Comparison of ENCODE assay signal across 30 mouse cellular contexts in the genomic region with DNA sequence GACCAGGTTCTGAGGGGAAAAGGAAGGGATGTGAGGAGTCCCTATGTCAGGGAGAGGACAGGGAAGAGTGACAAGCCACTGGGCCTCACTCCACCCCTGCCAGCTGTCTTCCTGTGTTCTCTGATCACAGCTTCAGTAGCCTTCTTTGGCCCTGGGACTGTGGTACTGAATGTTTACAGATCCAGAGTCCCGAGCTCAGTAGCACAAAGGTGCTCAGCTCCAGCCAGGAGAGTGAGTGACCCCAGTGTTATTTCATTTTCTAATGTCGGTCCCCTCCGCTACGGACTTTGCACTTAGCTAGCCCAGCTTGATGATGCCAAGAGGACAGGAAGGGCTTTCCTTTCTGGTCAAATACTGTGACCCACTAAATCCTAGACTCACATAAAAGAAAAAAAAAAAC.
DNase-seq lines count a peak whose midpoint lies in the region; ATAC-seq and TF ChIP-seq lines count a peak whose summit lies in the region.
"Had no signal": no experiment of that assay in that cellular context is flagged by ENCODE, and none has a peak within 500 bp of the region (broad histone marks: within the 10 kb centered on the region; RNA-seq: fewer than 3 reads in every experiment).

No protein-coding gene starts in this region.

- no peaks in the 10 kb centered on the region for H3K27me3 ChIP-seq in intestine, embryonic 15.5 days (replicated peaks)
- H3K27me3 ChIP-seq in intestine, embryonic 16.5 days (replicated peaks; ENCODE audit: control insufficient read depth, insufficient read depth, low read length), result no peaks in the 10 kb centered on the region
- no peaks in the 10 kb centered on the region for H3K27me3 ChIP-seq in liver, adult 2 months (ENCODE audit: control insufficient read depth, insufficient read depth, low read length)
- no peaks in the 10 kb centered on the region for H3K27me3 ChIP-seq in liver, embryonic 14.5 days (ENCODE audit: control insufficient read depth, insufficient read depth, low read length)
- H3K27me3 ChIP-seq in stomach, embryonic 15.5 days (replicated peaks), result no peaks in the 10 kb centered on the region
- H3K27me3 ChIP-seq: embryonic facial prominence, embryonic 15.5 days; forebrain, embryonic 12.5 days; limb, embryonic 13.5 days had no signal

- no peak overlapping the region for H3K4me2 ChIP-seq in intestine, embryonic 15.5 days (replicated peaks)
- no peak overlapping the region for H3K4me2 ChIP-seq in intestine, embryonic 16.5 days (ENCODE audit: low read depth, low read length)
- H3K4me2 ChIP-seq in liver, embryonic 14.5 days (ENCODE audit: low read depth), result no peak overlapping the region
- no peak overlapping the region for H3K4me2 ChIP-seq in stomach, embryonic 15.5 days
- H3K4me2 ChIP-seq: embryonic facial prominence, embryonic 15.5 days; forebrain, embryonic 12.5 days; heart, embryonic 11.5 days; hindbrain, embryonic 12.5 days; limb, embryonic 13.5 days; lung, embryonic 14.5 days had no signal

- no peaks in the 10 kb centered on the region for H3K4me1 ChIP-seq in intestine, embryonic 15.5 days (replicated peaks)
- H3K4me1 ChIP-seq in intestine, embryonic 16.5 days (ENCODE audit: control insufficient read depth, insufficient read depth, low read length), result 0 out of 2 replicates have a peak, but pooled peaks cover 4% of the 10 kb centered on the region
- peaks cover 16% of the 10 kb centered on the region for H3K4me1 ChIP-seq in liver, adult 2 months (ENCODE audit: control insufficient read depth, insufficient read depth, low read length)
- 0 out of 4 replicates have a peak, but pooled peaks cover 0 to 5% of the 10 kb centered on the region in 2 experiments for H3K4me1 ChIP-seq in liver, embryonic 14.5 days (replicated peaks; ENCODE audit: control insufficient read depth in 2 of 2, insufficient read depth in 2 of 2, low read length in 1 of 2)
- H3K4me1 ChIP-seq in stomach, embryonic 15.5 days, result no peaks in the 10 kb centered on the region
- H3K4me1 ChIP-seq: embryonic facial prominence, embryonic 15.5 days; forebrain, embryonic 12.5 days; hindbrain, embryonic 12.5 days; limb, embryonic 13.5 days had no signal

- no peak overlapping the region for H3K4me3 ChIP-seq in intestine, embryonic 15.5 days (replicated peaks)
- H3K4me3 ChIP-seq in intestine, embryonic 16.5 days (ENCODE audit: low read length), result no peak overlapping the region
- no peak overlapping the region for H3K4me3 ChIP-seq in liver, adult 2 months (ENCODE audit: insufficient read depth, low read depth, low read length)
- no peak overlapping the region for H3K4me3 ChIP-seq in liver, embryonic 14.5 days (ENCODE audit: insufficient read depth in 1 of 2, low read depth in 2 of 2, low read length in 2 of 2)
- no peak overlapping the region for H3K4me3 ChIP-seq in stomach, embryonic 15.5 days (replicated peaks)
- H3K4me3 ChIP-seq: embryonic facial prominence, embryonic 10.5 days; embryonic facial prominence, embryonic 15.5 days; forebrain, embryonic 12.5 days; hindbrain, embryonic 12.5 days; left cerebral cortex, adult 2 months; limb, embryonic 13.5 days had no signal

- no peak overlapping the region for H3K27ac ChIP-seq in intestine, embryonic 15.5 days
- H3K27ac ChIP-seq in intestine, embryonic 16.5 days (ENCODE audit: low read length), result no peak overlapping the region
- H3K27ac ChIP-seq in liver, adult 2 months (replicated peaks; ENCODE audit: insufficient read depth, low read depth, low read length), result peak overlapping the region; percentile 84
- no peak overlapping the region for H3K27ac ChIP-seq in liver, embryonic 14.5 days
- 0 out of 2 replicates have a peak overlapping the region, but pooled peaks have one; percentile 3 for H3K27ac ChIP-seq in stomach, embryonic 15.5 days
- H3K27ac ChIP-seq: embryonic facial prominence, embryonic 10.5 days; embryonic facial prominence, embryonic 15.5 days; forebrain, embryonic 12.5 days; hindbrain, embryonic 12.5 days; left cerebral cortex, adult 2 months; limb, embryonic 13.5 days had no signal

- 54% methylated on average over 4 of the region's 4 CpGs for WGBS in intestine, embryonic 15.5 days
- 50% methylated on average over 4 of the region's 4 CpGs for WGBS in intestine, embryonic 16.5 days
- WGBS in liver, adult 2 months, result 14% methylated on average over 4 of the region's 4 CpGs
- WGBS in liver, embryonic 14.5 days (ENCODE audit: insufficient replicate concordance), result 49% methylated on average over 4 of the region's 4 CpGs
- 42% methylated on average over 4 of the region's 4 CpGs for WGBS in stomach, embryonic 15.5 days

- H3K9me3 ChIP-seq in intestine, embryonic 15.5 days, result no peaks in the 10 kb centered on the region
- no peaks in the 10 kb centered on the region for H3K9me3 ChIP-seq in intestine, embryonic 16.5 days (ENCODE audit: control insufficient read depth, low read length)
- no peaks in the 10 kb centered on the region for H3K9me3 ChIP-seq in liver, embryonic 14.5 days (ENCODE audit: control insufficient read depth, low read length)
- no peaks in the 10 kb centered on the region for H3K9me3 ChIP-seq in stomach, embryonic 15.5 days
- H3K9me3 ChIP-seq: embryonic facial prominence, embryonic 10.5 days; embryonic facial prominence, embryonic 15.5 days; forebrain, embryonic 12.5 days; hindbrain, embryonic 12.5 days; limb, embryonic 13.5 days had no signal

- ATAC-seq in intestine, embryonic 15.5 days, result peak; percentile 47; the same call in 1 of the 2 replicates
- ATAC-seq in intestine, embryonic 16.5 days, result no peak
- ATAC-seq in liver, embryonic 14.5 days (ENCODE audit: insufficient read depth), result peak; percentile 68
- no peak for ATAC-seq in stomach, embryonic 15.5 days (ENCODE audit: insufficient read depth, low FRiP score, low read depth)
- no peak for ATAC-seq in cerebellum, adult (ENCODE audit: insufficient number of reproducible peaks, low FRiP score, low TSS enrichment)
- ATAC-seq: forebrain, postnatal 0 days; Patski had no signal

- TF ChIP-seq CTCF in liver, adult 2 months (IDR thresholded peaks at IDR 0.05; ENCODE audit: low read depth, low read length), result no peak
- TF ChIP-seq CTCF in liver, embryonic 14.5 days (IDR thresholded peaks at IDR 0.05; ENCODE audit: low read depth), result no peak

- H3K36me3 ChIP-seq in intestine, embryonic 15.5 days, result no peaks in the 10 kb centered on the region
- no peaks in the 10 kb centered on the region for H3K36me3 ChIP-seq in intestine, embryonic 16.5 days (ENCODE audit: control insufficient read depth, insufficient read depth, low read length)
- H3K36me3 ChIP-seq in liver, adult 2 months (ENCODE audit: control insufficient read depth, insufficient read depth, low read length), result peaks cover 20% of the 10 kb centered on the region
- no peaks in the 10 kb centered on the region for H3K36me3 ChIP-seq in liver, embryonic 14.5 days (replicated peaks; ENCODE audit: control insufficient read depth, insufficient read depth, low read depth)
- H3K36me3 ChIP-seq in stomach, embryonic 15.5 days, result no peaks in the 10 kb centered on the region
- H3K36me3 ChIP-seq: embryonic facial prominence, embryonic 10.5 days; embryonic facial prominence, embryonic 15.5 days; forebrain, embryonic 12.5 days; hindbrain, embryonic 12.5 days; limb, embryonic 13.5 days had no signal

- H3K79me2 ChIP-seq in liver, adult 2 months (ENCODE audit: control insufficient read depth, insufficient read depth, low read length), result no peaks in the 10 kb centered on the region

- no peak for TF ChIP-seq POLR2A in liver, adult 2 months (IDR thresholded peaks at IDR 0.05; ENCODE audit: extremely low read depth, insufficient read depth, low read length)

- peak; percentile 100 for DNase-seq in liver, adult 2 months (ENCODE audit: extremely low read depth, low read depth, low spot score)
- peak in 1 of 3 experiments; percentile 7 for DNase-seq in liver, embryonic 14.5 days (ENCODE audit: low read depth in 3 of 3, low spot score in 3 of 3)
- no peak for DNase-seq in right cerebral cortex, adult 2 months (ENCODE audit: low spot score in 2 of 2)
- no peak for DNase-seq in spleen, adult 12 weeks (ENCODE audit: low spot score)
- DNase-seq: adrenal gland, postnatal 36 days; cerebellum, adult 2 months; cerebellum, postnatal 14 days; forebrain, postnatal 0 days; gastrocnemius, postnatal 14 days; heart, postnatal 36 days; kidney, adult 11 months; kidney, postnatal 10 days; lung, embryonic 14.5 days; lung, postnatal 14 days; midbrain, embryonic 14.5 days; retina, postnatal 1 day; right cerebral cortex, postnatal 25 days; thymus, postnatal 25 days had no signal

- H3K9ac ChIP-seq in intestine, embryonic 15.5 days, result no peak overlapping the region
- no peak overlapping the region for H3K9ac ChIP-seq in intestine, embryonic 16.5 days (ENCODE audit: low read depth, low read length)
- peak overlapping the region; percentile 52 for H3K9ac ChIP-seq in liver, adult 2 months (ENCODE audit: low read depth, low read length)
- H3K9ac ChIP-seq in liver, embryonic 14.5 days (replicated peaks), result no peak overlapping the region
- H3K9ac ChIP-seq in stomach, embryonic 15.5 days, result no peak overlapping the region
- H3K9ac ChIP-seq: embryonic facial prominence, embryonic 15.5 days; forebrain, embryonic 12.5 days; forebrain, postnatal 0 days; hindbrain, embryonic 12.5 days; limb, embryonic 13.5 days; lung, embryonic 14.5 days had no signal

- no peak for TF ChIP-seq EP300 in liver, embryonic 14.5 days (IDR thresholded peaks at IDR 0.05; ENCODE audit: low read depth)

Comparison
In these comparisons a context has a peak if more than half of its experiments do, and no peak if none do; other contexts are left out.
1. ATAC-seq: peak in intestine, embryonic 15.5 days (single experiment) and liver, embryonic 14.5 days (single experiment); none in intestine, embryonic 16.5 days (single experiment), stomach, embryonic 15.5 days (single experiment) and cerebellum, adult (single experiment).
2. H3K27ac ChIP-seq: peak in liver, adult 2 months (single experiment) and stomach, embryonic 15.5 days (single experiment); none in intestine, embryonic 15.5 days (single experiment), intestine, embryonic 16.5 days (single experiment) and liver, embryonic 14.5 days (single experiment).